Mouse (Mus musculus) midbrain, embryonic 10.5 days (tissue): ENCODE measurements around the gene Clmn. TPM values are rescaled to one million over a fixed set of nuclear protein-coding genes. Genes with fewer than 3 reads are reported as not detected.

Experiments used
- DNase-seq: peaks from one replicate; pipeline ENCODE4 v3.0.0-alpha.2; 2017; ENCODE audit warnings: low spot score
- H3K27ac ChIP-seq: fragments of 300-500 bp; sonication (generic); replicated peaks from 2 replicates; pipeline ENCODE4 v1.5.1; 2016; ENCODE audit warnings: mild to moderate bottlenecking
- H3K27me3 ChIP-seq: fragments of 300-500 bp; sonication (generic); 2 replicates; pipeline ENCODE4 v1.6.1; 2016; ENCODE audit warnings: low read depth, mild to moderate bottlenecking; ENCODE audit not compliant: poor library complexity, severe bottlenecking
- H3K36me3 ChIP-seq: fragments of 300-500 bp; sonication (generic); 2 replicates; pipeline ENCODE4 v1.6.1; 2016; ENCODE audit warnings: mild to moderate bottlenecking, moderate library complexity
- H3K4me1 ChIP-seq: fragments of 300-500 bp; sonication (generic); 2 replicates; pipeline ENCODE4 v1.6.1; 2016
- H3K4me3 ChIP-seq: fragments of 300-500 bp; sonication (generic); 2 replicates; pipeline ENCODE4 v1.5.1; 2016; ENCODE audit warnings: mild to moderate bottlenecking, moderate library complexity
- H3K9me3 ChIP-seq: fragments of 300-500 bp; sonication (generic); replicated peaks from 2 replicates; pipeline ENCODE4 v1.6.1; 2016; ENCODE audit warnings: mild to moderate bottlenecking
- WGBS: fragments of 180-500 bp; shearing (Covaris S2); methylation state at CpG from one replicate; pipeline ENCODE4 v1.1.7; 2016; 5-methylcytosine and 5-hydroxymethylcytosine counted together
- polyA plus RNA-seq: library from polyadenylated mRNA; unstranded; fragments of >200 nt; fragmentation: Nextera tagmentation; extraction: Ambion mirVana; gene quantifications from 2 replicates; pipeline ENCODE4 v1.2.1, GENCODE M21; 2016

Clmn gene
- polyA plus RNA-seq, 1 experiment from 2014 or later = 1.9 TPM

- H3K27ac ChIP-seq = no peak overlapping the region
- H3K36me3 ChIP-seq = no peaks in the 10 kb centered on the region
- no peak overlapping the region for H3K4me3 ChIP-seq
- DNase-seq = no peak
- H3K27me3 ChIP-seq = no peaks in the 10 kb centered on the region
- WGBS = 60% methylated on average over 8 of the region's 8 CpGs
- peaks cover 58% of the 10 kb centered on the region for H3K4me1 ChIP-seq
- no peaks in the 10 kb centered on the region for H3K9me3 ChIP-seq
Measured at GRCm38 (mm10) chr12:104819050-104819449, 45.8 kb downstream of the Clmn start.

GRCm38 (mm10) chr12:104818057-104818456 lies 46.8 kb downstream of the Clmn start:
- DNase-seq = no peak
- Histone ChIP-seq H3K4me3 (no peak overlapping the region), H3K4me1 (peaks cover 53% of the 10 kb centered on the region), H3K9me3 (no peaks in the 10 kb centered on the region), H3K27ac (no peak overlapping the region), H3K36me3 (no peaks in the 10 kb centered on the region), H3K27me3 (no peaks in the 10 kb centered on the region)
- WGBS = 73% methylated on average over 7 of the region's 7 CpGs

DNA sequence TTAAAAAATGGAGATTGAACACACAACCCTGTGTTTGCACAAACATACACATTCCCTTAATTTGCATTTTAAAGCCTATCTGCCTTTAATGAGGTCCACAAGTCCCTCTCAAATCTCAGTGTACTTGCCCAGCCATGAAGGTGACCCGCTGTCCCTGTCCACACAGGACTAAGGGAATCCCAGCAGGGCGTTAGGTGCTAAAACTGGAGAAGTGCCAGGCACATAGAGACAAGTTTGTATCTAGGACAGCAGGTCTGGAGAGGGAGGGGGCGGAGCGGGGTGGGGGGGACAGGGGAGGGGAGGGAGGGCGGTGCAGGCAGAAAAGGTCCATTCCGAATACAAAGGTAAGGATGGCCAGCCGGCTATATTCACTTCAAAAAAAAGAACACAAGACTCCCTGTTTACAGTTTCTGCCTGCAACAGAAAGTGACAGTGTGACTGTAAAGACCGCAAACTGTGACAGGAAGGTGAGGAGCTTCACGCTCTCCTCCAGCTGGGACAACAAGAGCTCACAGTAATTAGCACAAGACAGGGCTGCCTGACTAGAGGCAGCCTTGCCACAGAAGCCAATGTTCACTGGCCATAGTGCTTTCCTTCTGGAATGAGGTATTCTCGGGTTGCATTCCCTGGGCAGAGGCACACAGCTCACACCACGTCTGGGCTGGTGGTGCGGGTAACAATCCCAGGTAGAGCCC lies 47.6 kb downstream of the Clmn start:
- 24% methylated on average over 12 of the region's 12 CpGs for WGBS
- H3K4me1 ChIP-seq = peaks cover 46% of the 10 kb centered on the region
- DNase-seq = no peak
- no peaks in the 10 kb centered on the region for H3K36me3 ChIP-seq
- H3K4me3 ChIP-seq = no peak overlapping the region
- 0 out of 2 replicates have a peak overlapping the region, but pooled peaks have one; percentile 2 for H3K27ac ChIP-seq
- no peaks in the 10 kb centered on the region for H3K27me3 ChIP-seq
- no peaks in the 10 kb centered on the region for H3K9me3 ChIP-seq

DNA sequence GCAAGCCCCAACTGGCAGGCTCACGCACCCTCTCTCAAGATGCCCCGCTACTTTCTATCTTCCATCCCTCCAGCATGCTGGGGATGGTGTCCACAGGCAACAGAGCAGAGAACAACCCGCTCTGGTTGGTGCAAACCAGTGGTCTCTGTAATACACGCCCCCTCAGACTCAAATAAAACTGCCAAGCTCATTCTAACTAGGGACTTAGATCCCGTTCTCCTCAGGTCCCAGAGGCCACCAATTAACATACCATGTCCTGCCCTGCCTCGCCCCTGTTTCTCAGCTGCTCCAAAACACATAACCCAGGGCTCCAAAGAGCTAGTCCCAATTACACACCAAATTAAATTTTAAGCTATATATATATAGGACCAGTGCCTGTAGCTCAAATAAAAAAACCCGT lies 50.6 kb downstream of the Clmn start:
- Histone ChIP-seq H3K9me3 (no peaks in the 10 kb centered on the region), H3K27ac (no peak overlapping the region), H3K4me1 (peaks cover 30% of the 10 kb centered on the region), H3K36me3 (no peaks in the 10 kb centered on the region), H3K4me3 (no peak overlapping the region), H3K27me3 (no peaks in the 10 kb centered on the region)
- no peak for DNase-seq
- WGBS = 84% methylated on average over 7 of the region's 7 CpGs

DNA sequence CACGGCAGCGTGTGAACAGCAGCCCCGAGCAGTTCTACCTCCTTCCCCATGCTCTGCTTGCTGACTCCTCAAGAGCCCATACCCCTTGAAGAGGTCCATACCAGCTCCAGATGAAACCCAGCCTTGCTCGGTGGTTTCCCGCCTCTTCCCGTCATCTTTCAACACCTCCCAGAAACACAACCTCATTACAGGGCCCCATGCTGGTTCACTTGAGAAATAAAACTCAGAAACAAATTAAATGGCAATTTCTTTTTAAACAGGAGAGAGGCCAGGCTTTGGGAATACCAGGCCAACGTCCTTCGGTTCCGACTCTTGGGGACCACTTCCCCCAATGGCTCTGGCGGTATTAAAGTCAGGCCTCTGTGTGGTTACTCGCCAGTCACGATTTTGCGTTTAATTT lies 51.1 kb downstream of the Clmn start:
- Histone ChIP-seq H3K4me3 (no peak overlapping the region), H3K36me3 (no peaks in the 10 kb centered on the region), H3K27ac (no peak overlapping the region), H3K9me3 (no peaks in the 10 kb centered on the region), H3K27me3 (no peaks in the 10 kb centered on the region), H3K4me1 (peaks cover 27% of the 10 kb centered on the region)
- DNase-seq = no peak
- whole genome bisulfite sequencing = 95% methylated on average over 13 of the region's 13 CpGs

- WGBS = 72% methylated on average over 4 of the region's 4 CpGs
- Histone ChIP-seq H3K27me3 (no peaks in the 10 kb centered on the region), H3K36me3 (no peaks in the 10 kb centered on the region), H3K27ac (no peak overlapping the region), H3K4me3 (no peak overlapping the region), H3K9me3 (no peaks in the 10 kb centered on the region), H3K4me1 (peaks cover 20% of the 10 kb centered on the region)
- DNase-seq = no peak
Measured at GRCm38 (mm10) chr12:104812711-104813110, 52.2 kb downstream of the Clmn start.

DNA sequence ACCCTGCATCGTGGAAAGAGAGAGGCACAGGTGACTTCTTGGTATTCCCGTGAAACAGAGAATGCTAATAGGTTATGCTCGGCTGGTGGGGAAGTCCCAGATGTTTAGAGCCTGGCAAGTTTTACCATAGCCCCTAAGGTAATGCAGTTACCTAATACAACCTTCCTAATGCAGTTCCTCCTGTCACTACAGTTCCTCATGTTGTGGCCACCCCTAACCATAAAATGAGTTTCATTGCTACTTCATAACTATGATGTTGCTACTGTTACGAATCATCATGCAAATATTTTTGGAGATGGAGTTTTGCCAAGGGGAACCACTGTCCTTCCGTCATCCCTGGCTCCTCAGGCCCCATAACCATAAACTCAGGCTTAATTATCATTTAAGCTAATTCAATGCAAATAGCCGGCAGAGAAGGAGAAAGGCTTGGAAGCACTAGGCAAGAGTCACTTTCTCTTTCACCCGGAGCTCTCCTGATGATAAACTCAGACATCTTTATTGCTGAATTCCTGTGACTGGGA lies 53.9 kb downstream of the Clmn start:
- H3K9me3 ChIP-seq = no peaks in the 10 kb centered on the region
- WGBS = 90% methylated on average over 7 of the region's 7 CpGs
- no peaks in the 10 kb centered on the region for H3K27me3 ChIP-seq
- H3K4me3 ChIP-seq = no peak overlapping the region
- no peak overlapping the region for H3K27ac ChIP-seq
- H3K36me3 ChIP-seq = no peaks in the 10 kb centered on the region
- peaks cover 8% of the 10 kb centered on the region for H3K4me1 ChIP-seq
- no peak for DNase-seq

GRCm38 (mm10) chr12:104808421-104809067 lies 56.3 kb downstream of the Clmn start:
- WGBS = 90% methylated on average over 17 of the region's 17 CpGs
- DNase-seq = no peak
- Histone ChIP-seq H3K27ac (no peak overlapping the region), H3K4me1 (peaks cover 6% of the 10 kb centered on the region), H3K9me3 (no peaks in the 10 kb centered on the region), H3K4me3 (no peak overlapping the region), H3K27me3 (no peaks in the 10 kb centered on the region), H3K36me3 (no peaks in the 10 kb centered on the region)

GRCm38 (mm10) chr12:104806680-104807375 lies 58.0 kb downstream of the Clmn start:
- no peak overlapping the region for H3K27ac ChIP-seq
- no peak overlapping the region for H3K4me3 ChIP-seq
- DNase-seq = no peak
- 85% methylated on average over 4 of the region's 4 CpGs for WGBS
- H3K4me1 ChIP-seq = peaks cover 7% of the 10 kb centered on the region
- H3K9me3 ChIP-seq = no peaks in the 10 kb centered on the region
- no peaks in the 10 kb centered on the region for H3K36me3 ChIP-seq
- no peaks in the 10 kb centered on the region for H3K27me3 ChIP-seq

GRCm38 (mm10) chr12:104801494-104802260 lies 63.2 kb downstream of the Clmn start:
- H3K27me3 ChIP-seq = no peaks in the 10 kb centered on the region
- peaks cover 20% of the 10 kb centered on the region for H3K9me3 ChIP-seq
- peaks cover 3% of the 10 kb centered on the region; the same call in 1 of the 2 replicates for H3K4me1 ChIP-seq
- no peak overlapping the region for H3K27ac ChIP-seq
- 72% methylated on average over 9 of the region's 9 CpGs for WGBS
- H3K36me3 ChIP-seq = peaks cover 25% of the 10 kb centered on the region
- no peak for DNase-seq
- no peak overlapping the region for H3K4me3 ChIP-seq

DNA sequence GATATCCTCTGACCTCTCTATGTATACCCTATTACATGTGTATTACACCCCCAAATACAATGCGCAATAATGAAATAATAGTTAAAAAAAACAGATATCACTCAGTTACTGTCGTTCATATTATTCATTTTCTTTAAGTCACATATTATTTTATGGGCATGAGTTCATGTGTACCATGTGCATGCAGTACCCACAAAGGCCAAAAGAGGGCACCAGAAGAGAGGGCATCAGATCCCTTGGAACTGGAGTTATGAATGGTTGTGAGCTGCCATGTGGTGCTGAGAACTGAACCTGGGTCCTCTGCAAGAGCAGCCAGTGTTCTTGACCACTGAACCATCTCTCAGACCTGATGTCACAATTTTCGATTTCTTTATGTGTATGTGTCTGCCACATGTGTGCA lies 65.5 kb downstream of the Clmn start:
- 92% methylated on average over 3 of the region's 3 CpGs for WGBS
- H3K27ac ChIP-seq = no peak overlapping the region
- no peak overlapping the region for H3K4me3 ChIP-seq
- no peaks in the 10 kb centered on the region for H3K27me3 ChIP-seq
- H3K9me3 ChIP-seq = peaks cover 20% of the 10 kb centered on the region
- H3K4me1 ChIP-seq = peaks cover 9% of the 10 kb centered on the region
- DNase-seq = no peak
- peaks cover 28% of the 10 kb centered on the region for H3K36me3 ChIP-seq

DNA sequence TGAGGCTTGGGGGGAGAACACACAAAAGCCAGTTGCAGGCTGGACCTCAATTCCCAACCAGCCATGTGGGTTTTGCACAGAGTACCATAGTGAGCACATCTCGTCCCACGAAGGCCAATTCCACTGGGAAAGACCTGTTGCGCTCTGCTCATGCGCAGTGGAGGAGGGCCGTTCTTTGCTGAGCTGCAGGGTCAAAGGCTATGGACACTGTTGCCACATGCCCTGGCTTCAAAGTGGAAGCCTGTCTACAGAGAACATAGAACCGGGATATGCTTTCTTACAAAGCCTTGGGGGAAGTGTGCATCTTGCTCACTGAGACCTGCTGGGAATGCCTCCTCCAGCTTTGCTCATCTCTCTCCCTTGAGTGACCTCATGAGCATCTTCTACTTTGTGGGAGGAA lies 67.0 kb downstream of the Clmn start:
- Histone ChIP-seq H3K36me3 (peaks cover 28% of the 10 kb centered on the region), H3K4me1 (peaks cover 12% of the 10 kb centered on the region), H3K9me3 (peaks cover 20% of the 10 kb centered on the region), H3K4me3 (no peak overlapping the region), H3K27ac (no peak overlapping the region), H3K27me3 (no peaks in the 10 kb centered on the region)
- no peak for DNase-seq
- 86% methylated on average over 6 of the region's 6 CpGs for WGBS
